Mouse (Mus musculus) frontal cortex, postnatal 10 days (tissue): Measurements from ENCODE around the gene Cebpb.

Experiments used
- DNase-seq, 2 experiments: peaks; one replicate each; pipeline ENCODE4 v3.0.0; 2022; ENCODE audit warnings: low spot score in 2 of 2, mixed read lengths in 1 of 2

Gene Cebpb

GRCm38 (mm10) chr2:167721159-167721882 lies 32.6 kb downstream of the Cebpb start:
- DNase-seq: no peak

GRCm38 (mm10) chr2:167722538-167722937 lies 33.8 kb downstream of the Cebpb start:
- DNase-seq: no peak

- DNase-seq: no peak
Measured at GRCm38 (mm10) chr2:167723589-167724206, 35.0 kb downstream of the Cebpb start.

GRCm38 (mm10) chr2:167725879-167726278 lies 37.2 kb downstream of the Cebpb start:
- DNase-seq: no peak

- DNase-seq: peak; percentile 55 to 65
Measured at GRCm38 (mm10) chr2:167727161-167727560, 38.4 kb downstream of the Cebpb start.

- DNase-seq: no peak
Measured at GRCm38 (mm10) chr2:167730036-167730435, 41.3 kb downstream of the Cebpb start.

GRCm38 (mm10) chr2:167731149-167731548 lies 42.4 kb downstream of the Cebpb start:
- DNase-seq: no peak

- no peak for DNase-seq
Measured at GRCm38 (mm10) chr2:167734861-167735260, 46.1 kb downstream of the Cebpb start.

- DNase-seq: no peak
Measured at GRCm38 (mm10) chr2:167739030-167739429, 50.3 kb downstream of the Cebpb start.
